Mouse (Mus musculus): ENCODE results near the gene Il17d. TPM values are rescaled to one million over a fixed set of nuclear protein-coding genes. Genes with fewer than 3 reads are reported as not detected.
A peak's percentile ranks its signal among the peaks of the same experiment; 100 is the strongest.

Gene Il17d
- 10 to 100 TPM; 15.4 to 17.7 TPM for total RNA-seq (2021)
- long read RNA-seq, experiment 1, partial matches to known transcripts: 2 of 3 reads
- long read RNA-seq, experiment 1, other reads (novel, unspliced or antisense): 0 of 3 reads
- long read RNA-seq, experiment 2, partial matches to known transcripts: 2 of 4 reads
- long read RNA-seq, experiment 2, other reads (novel, unspliced or antisense): 1 of 4 reads

- DNase-seq (ENCODE audit: extremely low spot score in 1 of 2, low spot score in 2 of 2): peak in 1 of 2 experiments; percentile 42
- TF ChIP-seq CTCF (IDR thresholded peaks at IDR 0.05): no peak
- peak within 1 kb of the TSS; percentile 70 for H3K4me3 ChIP-seq
- intact Hi-C loops (cut with DNase I): loop anchor here (5.0 kb wide), 2 partner anchors 92 to 113 kb away; no protein-coding TSS in a partner anchor
- peak within 1 kb of the TSS; percentile 78 for H3K27ac ChIP-seq
These were observed at the start of gene Il17d for GRCm38 (mm10) chr14:57524671-57525387. Il17d (plus strand) TSS chr14:57524777.

GRCm38 (mm10) chr14:57475057-57475456 lies 49.5 kb upstream of the Il17d start:
- Histone ChIP-seq H3K27ac (peak overlapping the region; percentile 16; the same call in 1 of the 2 replicates), H3K4me3 (no peak overlapping the region)
- intact Hi-C loops (cut with DNase I): loop anchor here (1.0 to 2.0 kb wide), 2 partner anchors 14 to 54 kb away; no protein-coding TSS in a partner anchor
- TF ChIP-seq CTCF (IDR thresholded peaks at IDR 0.05): no peak
- peak; percentile 23 to 54 for DNase-seq (ENCODE audit: extremely low spot score in 1 of 2, low spot score in 2 of 2)

- Histone ChIP-seq H3K27ac (no peak overlapping the region), H3K4me3 (no peak overlapping the region)
- intact Hi-C loops (cut with DNase I): no loop called here
- DNase-seq (ENCODE audit: extremely low spot score in 1 of 2, low spot score in 2 of 2): no peak
- TF ChIP-seq CTCF (IDR thresholded peaks at IDR 0.05): no peak
These were observed 42.3 kb upstream of the Il17d start for GRCm38 (mm10) chr14:57482262-57482661.

GRCm38 (mm10) chr14:57484183-57484582 lies 40.4 kb upstream of the Il17d start:
- Histone ChIP-seq H3K27ac (no peak overlapping the region), H3K4me3 (no peak overlapping the region)
- intact Hi-C loops (cut with DNase I): no loop called here
- DNase-seq (ENCODE audit: extremely low spot score in 1 of 2, low spot score in 2 of 2): no peak
- TF ChIP-seq CTCF (IDR thresholded peaks at IDR 0.05): no peak

GRCm38 (mm10) chr14:57489696-57490095 lies 34.9 kb upstream of the Il17d start:
- DNase-seq (ENCODE audit: extremely low spot score in 1 of 2, low spot score in 2 of 2): no peak
- no peak for TF ChIP-seq CTCF (IDR thresholded peaks at IDR 0.05)
- Histone ChIP-seq H3K27ac (0 out of 2 replicates have a peak overlapping the region, but pooled peaks have one; percentile 11), H3K4me3 (no peak overlapping the region)
- intact Hi-C loops (cut with DNase I): loop anchor here (2.0 kb wide), 1 partner anchor 15 kb away; no protein-coding TSS in a partner anchor

GRCm38 (mm10) chr14:57493840-57494239 lies 30.7 kb upstream of the Il17d start:
- TF ChIP-seq CTCF (IDR thresholded peaks at IDR 0.05): no peak
- intact Hi-C loops (cut with DNase I): no loop called here
- H3K27ac ChIP-seq: no peak overlapping the region
- no peak overlapping the region for H3K4me3 ChIP-seq
- DNase-seq (ENCODE audit: extremely low spot score in 1 of 2, low spot score in 2 of 2): no peak

GRCm38 (mm10) chr14:57503729-57504128 lies 20.8 kb upstream of the Il17d start:
- intact Hi-C loops (cut with DNase I): no loop called here
- DNase-seq (ENCODE audit: extremely low spot score in 1 of 2, low spot score in 2 of 2): peak in 1 of 2 experiments; percentile 5
- no peak for TF ChIP-seq CTCF (IDR thresholded peaks at IDR 0.05)
- no peak overlapping the region for H3K4me3 ChIP-seq
- no peak overlapping the region for H3K27ac ChIP-seq

GRCm38 (mm10) chr14:57509554-57509953 lies 15.0 kb upstream of the Il17d start:
- no peak for DNase-seq (ENCODE audit: extremely low spot score in 1 of 2, low spot score in 2 of 2)

GRCm38 (mm10) chr14:57515156-57515762 lies 9.3 kb upstream of the Il17d start:
- intact Hi-C loops (cut with DNase I): no loop called here
- Histone ChIP-seq H3K4me3 (no peak overlapping the region), H3K27ac (no peak overlapping the region)
- TF ChIP-seq CTCF (IDR thresholded peaks at IDR 0.05): no peak
- DNase-seq (ENCODE audit: extremely low spot score in 1 of 2, low spot score in 2 of 2): no peak

More at GRCm38 (mm10) chr14:57509554-57509953, 15.0 kb upstream of the Il17d start:
- no peak overlapping the region for H3K4me3 ChIP-seq
- H3K27ac ChIP-seq: no peak overlapping the region
- intact Hi-C loops (cut with DNase I): no loop called here
- no peak; the same call in none of the 2 replicates for TF ChIP-seq CTCF (IDR thresholded peaks at IDR 0.05)

- TF ChIP-seq CTCF (IDR thresholded peaks at IDR 0.05): no peak
- no peak overlapping the region for H3K4me3 ChIP-seq
- no peak overlapping the region for H3K27ac ChIP-seq
- no peak for DNase-seq (ENCODE audit: extremely low spot score in 1 of 2, low spot score in 2 of 2)
- intact Hi-C loops (cut with DNase I): no loop called here
These were observed 7.6 kb upstream of the Il17d start for GRCm38 (mm10) chr14:57517001-57517400.

GRCm38 (mm10) chr14:57523762-57524161 lies 815 bp upstream of the Il17d start:
- DNase-seq (ENCODE audit: extremely low spot score in 1 of 2, low spot score in 2 of 2): no peak
- Histone ChIP-seq H3K4me3 (no peak overlapping the region), H3K27ac (no peak overlapping the region)
- no peak for TF ChIP-seq CTCF (IDR thresholded peaks at IDR 0.05)
- intact Hi-C loops (cut with DNase I): no loop called here
